Mouse (Mus musculus) layer of hippocampus, adult 11-12 months (tissue): ENCODE measurements around the gene Mtrf1.
"Not testable (repeated sequence)": the region's sequence is repeated elsewhere in the genome, so short reads cannot be mapped to it uniquely, and the experiment has no call there.

Source experiments
- DNase-seq: peaks from one replicate; pipeline ENCODE4 v3.0.0; 2022; ENCODE audit warnings: low spot score

Mtrf1 gene

GRCm38 (mm10) chr14:79397321-79398122, at the start of gene Mtrf1:
Gene Mtrf1, plus strand, starts transcription at chr14:79397772.
- DNase-seq, result peak; percentile 70

GRCm38 (mm10) chr14:79358055-79358454, 39.5 kb upstream of the Mtrf1 start:
- no peak for DNase-seq

- DNase-seq, result no peak
These were observed 20.5 kb upstream of the Mtrf1 start for GRCm38 (mm10) chr14:79377041-79377440.

- DNase-seq, result no peak
These were observed 14.5 kb upstream of the Mtrf1 start for GRCm38 (mm10) chr14:79383120-79383519.

GRCm38 (mm10) chr14:79388304-79388703, 9.3 kb upstream of the Mtrf1 start:
- DNase-seq, result no peak

- DNase-seq, result no peak
These were observed 7.9 kb upstream of the Mtrf1 start for GRCm38 (mm10) chr14:79389438-79390264.

GRCm38 (mm10) chr14:79390265-79390926, 7.2 kb upstream of the Mtrf1 start, which contains the start of gene Naa16:
Gene Naa16, minus strand, starts transcription at chr14:79390778.
- DNase-seq, result peak; percentile 94

GRCm38 (mm10) chr14:79393289-79393688, 4.3 kb upstream of the Mtrf1 start:
- no peak for DNase-seq

- DNase-seq, result no peak
These were observed 3.0 kb upstream of the Mtrf1 start for GRCm38 (mm10) chr14:79394564-79394963.

- DNase-seq, result no peak
These were observed 10.1 kb downstream of the Mtrf1 start for GRCm38 (mm10) chr14:79407641-79408040.

GRCm38 (mm10) chr14:79409278-79409830, 11.8 kb downstream of the Mtrf1 start:
- no peak for DNase-seq

GRCm38 (mm10) chr14:79410662-79411061, 13.1 kb downstream of the Mtrf1 start:
- no peak for DNase-seq

GRCm38 (mm10) chr14:79413121-79413520, 15.5 kb downstream of the Mtrf1 start:
- no peak for DNase-seq

GRCm38 (mm10) chr14:79420083-79420685, 22.6 kb downstream of the Mtrf1 start:
- no peak for DNase-seq

GRCm38 (mm10) chr14:79425979-79426729, 28.6 kb downstream of the Mtrf1 start, which contains the start of gene Kbtbd7:
Gene Kbtbd7, plus strand, starts transcription at chr14:79426511.
- DNase-seq, result peak; percentile 94

GRCm38 (mm10) chr14:79426730-79427365, 29.3 kb downstream of the Mtrf1 start:
- DNase-seq, result not testable (repeated sequence)

- DNase-seq, result no peak
These were observed 36.5 kb downstream of the Mtrf1 start for GRCm38 (mm10) chr14:79434068-79434467.

GRCm38 (mm10) chr14:79440655-79441054, 43.1 kb downstream of the Mtrf1 start:
- no peak for DNase-seq

- DNase-seq, result no peak
These were observed 43.9 kb downstream of the Mtrf1 start for GRCm38 (mm10) chr14:79441441-79441840.

GRCm38 (mm10) chr14:79444601-79445000, 47.0 kb downstream of the Mtrf1 start:
- no peak for DNase-seq
